Mouse (Mus musculus): ENCODE results near the gene Clgn.
"Not testable (repeated sequence)": the region's sequence is repeated elsewhere in the genome, so short reads cannot be mapped to it uniquely, and the experiment has no call there.

GRCm38 (mm10) chr8:83428621-83429020, 39.0 kb downstream of the Clgn start:
- not testable (repeated sequence) for TF ChIP-seq CTCF (IDR thresholded peaks at IDR 0.05; ENCODE audit: extremely low read depth, insufficient read depth, insufficient read length, insufficient replicate concordance); POLR2A (IDR thresholded peaks at IDR 0.05; ENCODE audit: low read depth, low read length)

Measured in spleen, adult 2 months (tissue).